Mouse (Mus musculus) neural tube, embryonic 11.5 days (tissue): ENCODE results near the gene Nhp2. TPM values are rescaled to one million over a fixed set of nuclear protein-coding genes. Genes with fewer than 3 reads are reported as not detected.

Source experiments
- ATAC-seq: fragments of 200-750 bp; cut with Nextera tagmentation; 2 replicates; pipeline ENCODE4 v1.8.0; 2017; ENCODE audit warnings: moderate number of reproducible peaks, mild to moderate bottlenecking, moderate TSS enrichment, moderate library complexity; ENCODE audit not compliant: insufficient read depth, low FRiP score, low TSS enrichment
- DNase-seq: peaks from one replicate; pipeline ENCODE4 v3.0.0-alpha.2; 2015; ENCODE audit warnings: low spot score
- H3K27ac ChIP-seq: fragments of 300-500 bp; sonication (generic); 2 replicates; pipeline ENCODE4 v1.5.1; 2014; ENCODE audit warnings: low read depth, mild to moderate bottlenecking, low read length
- H3K27me3 ChIP-seq: fragments of 300-500 bp; sonication (generic); 2 replicates; pipeline ENCODE4 v1.6.1; 2014; ENCODE audit warnings: mild to moderate bottlenecking, low read length, mixed read lengths; ENCODE audit not compliant: control insufficient read depth, insufficient read depth
- H3K36me3 ChIP-seq: fragments of 300-500 bp; sonication (generic); 2 replicates; pipeline ENCODE4 v1.6.1; 2014; ENCODE audit warnings: mild to moderate bottlenecking, low read length, moderate library complexity, mixed read lengths; ENCODE audit not compliant: control insufficient read depth, insufficient read depth
- H3K4me1 ChIP-seq: fragments of 300-500 bp; sonication (generic); 2 replicates; pipeline ENCODE4 v1.6.1; 2014; ENCODE audit warnings: low read length, mixed read lengths; ENCODE audit not compliant: control insufficient read depth, insufficient read depth
- H3K4me2 ChIP-seq: fragments of 300-500 bp; sonication (generic); 2 replicates; pipeline ENCODE4 v1.6.1; 2014; ENCODE audit warnings: low read depth, mild to moderate bottlenecking, moderate library complexity
- H3K4me3 ChIP-seq: fragments of 300-500 bp; sonication (generic); 2 replicates; pipeline ENCODE4 v1.5.1; 2014; ENCODE audit warnings: low read depth, low read length
- H3K9ac ChIP-seq: fragments of 300-500 bp; sonication (generic); 2 replicates; pipeline ENCODE4 v1.6.1; 2014; ENCODE audit warnings: mild to moderate bottlenecking, low read length
- H3K9me3 ChIP-seq: fragments of 300-500 bp; sonication (generic); 2 replicates; pipeline ENCODE4 v1.6.1; 2016; ENCODE audit warnings: low read length; ENCODE audit not compliant: control insufficient read depth
- WGBS: fragments of 180-500 bp; shearing (Covaris S2); extraction: QIAGEN DNeasy Blood & Tissue Kit; methylation state at CpG from one replicate; pipeline ENCODE4 v1.1.7; 2014; 5-methylcytosine and 5-hydroxymethylcytosine counted together
- polyA plus RNA-seq: library from polyadenylated mRNA; unstranded; fragments of >200 nt; fragmentation: Nextera tagmentation; extraction: Ambion mirVana; gene quantifications from 2 replicates; pipeline ENCODE4 v1.2.1, GENCODE M21; 2014

The Nhp2 gene
- polyA plus RNA-seq, 1 experiment from 2014 or later = 155 TPM

- Histone ChIP-seq H3K4me2 (no peak overlapping the region), H3K4me3 (no peak overlapping the region), H3K9me3 (no peaks in the 10 kb centered on the region), H3K27me3 (no peaks in the 10 kb centered on the region), H3K4me1 (peaks cover 8% of the 10 kb centered on the region), H3K9ac (no peak overlapping the region), H3K36me3 (peaks cover 31% of the 10 kb centered on the region), H3K27ac (no peak overlapping the region)
- WGBS = 94% methylated on average over 13 of the region's 13 CpGs
- no peak for ATAC-seq
- no peak for DNase-seq
Measured at GRCm38 (mm10) chr11:51586411-51586810, 33.1 kb upstream of the Nhp2 start.

DNA sequence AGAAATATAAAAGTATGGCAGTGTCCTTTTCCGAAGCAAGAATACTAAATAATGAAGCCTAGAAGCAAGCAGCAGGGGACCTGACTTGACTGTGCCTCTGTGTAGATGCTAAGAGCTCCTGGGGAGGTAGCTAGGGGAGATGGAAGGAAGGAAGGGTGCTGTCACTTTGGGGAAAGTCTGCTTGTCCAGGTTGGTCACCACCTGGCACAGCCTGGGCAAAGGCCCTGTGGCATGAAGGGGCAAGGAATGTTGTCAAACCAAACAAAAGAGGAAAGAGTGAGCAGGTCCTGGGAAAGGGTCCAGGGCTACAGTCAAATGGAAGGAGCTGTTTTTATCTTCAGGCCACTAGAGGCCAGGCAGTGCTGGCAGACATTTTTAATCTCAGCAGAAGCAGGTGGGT lies 32.5 kb upstream of the Nhp2 start:
- no peak overlapping the region for H3K9ac ChIP-seq
- DNase-seq (no peak), ATAC-seq (no peak)
- no peaks in the 10 kb centered on the region for H3K27me3 ChIP-seq
- H3K4me1 ChIP-seq = peaks cover 8% of the 10 kb centered on the region
- H3K9me3 ChIP-seq = no peaks in the 10 kb centered on the region
- H3K4me2 ChIP-seq = no peak overlapping the region
- no peak overlapping the region for H3K4me3 ChIP-seq
- WGBS = 98% methylated on average over 1 of the region's 1 CpGs
- no peak overlapping the region for H3K27ac ChIP-seq
- H3K36me3 ChIP-seq = peaks cover 35% of the 10 kb centered on the region

DNA sequence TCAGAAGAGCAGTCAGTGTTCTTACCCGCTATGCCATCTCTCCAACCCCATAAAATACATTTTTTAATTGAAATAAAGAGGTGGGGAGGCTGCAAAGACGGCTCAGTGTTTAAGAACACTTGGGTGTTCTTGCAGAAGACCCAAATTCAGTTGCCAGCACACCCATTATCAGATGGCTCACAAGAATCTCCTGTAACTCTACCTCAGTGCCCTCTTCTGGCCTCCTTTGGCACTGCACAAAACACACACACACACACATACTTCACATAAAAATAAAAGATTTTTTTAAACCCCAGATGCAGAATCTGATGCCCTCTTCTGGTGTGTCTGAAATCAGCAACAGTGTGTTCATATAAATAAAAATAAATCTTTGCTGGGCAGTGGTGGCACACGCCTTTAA lies 30.7 kb upstream of the Nhp2 start:
- Histone ChIP-seq H3K9me3 (no peaks in the 10 kb centered on the region), H3K4me2 (no peak overlapping the region), H3K4me1 (peaks cover 7% of the 10 kb centered on the region), H3K9ac (no peak overlapping the region), H3K27me3 (no peaks in the 10 kb centered on the region), H3K27ac (no peak overlapping the region), H3K36me3 (peaks cover 45% of the 10 kb centered on the region), H3K4me3 (no peak overlapping the region)
- DNase-seq = no peak
- WGBS = 96% methylated on average over 3 of the region's 3 CpGs
- no peak for ATAC-seq

- Histone ChIP-seq H3K27me3 (no peaks in the 10 kb centered on the region), H3K9ac (no peak overlapping the region), H3K9me3 (no peaks in the 10 kb centered on the region), H3K4me1 (peaks cover 2% of the 10 kb centered on the region; the same call in 1 of the 2 replicates), H3K4me2 (no peak overlapping the region), H3K4me3 (no peak overlapping the region), H3K27ac (no peak overlapping the region), H3K36me3 (peaks cover 48% of the 10 kb centered on the region)
- DNase-seq (no peak), ATAC-seq (no peak)
Measured at GRCm38 (mm10) chr11:51590002-51590401, 29.5 kb upstream of the Nhp2 start.

DNA sequence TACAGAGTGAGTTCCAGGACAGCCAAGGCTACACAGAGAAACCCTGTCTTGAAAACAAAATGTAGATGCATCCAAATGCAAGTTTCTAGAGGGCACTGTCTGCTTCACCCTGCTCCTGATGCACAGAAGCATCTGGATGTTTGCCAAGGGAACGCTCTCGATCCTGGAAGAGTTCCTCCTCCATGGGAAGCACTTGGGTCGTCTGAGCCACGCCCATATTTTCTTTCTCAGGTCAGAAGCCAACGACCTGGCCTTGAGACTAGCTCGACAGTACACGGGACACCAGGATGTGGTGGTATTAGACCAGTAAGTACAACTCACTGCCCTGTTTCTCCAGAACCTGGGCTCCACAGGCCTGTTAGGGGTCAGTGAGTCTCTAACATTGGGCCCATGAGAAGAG lies 28.4 kb upstream of the Nhp2 start:
- 86% methylated on average over 7 of the region's 7 CpGs for WGBS
- peaks cover 53% of the 10 kb centered on the region for H3K36me3 ChIP-seq

DNA sequence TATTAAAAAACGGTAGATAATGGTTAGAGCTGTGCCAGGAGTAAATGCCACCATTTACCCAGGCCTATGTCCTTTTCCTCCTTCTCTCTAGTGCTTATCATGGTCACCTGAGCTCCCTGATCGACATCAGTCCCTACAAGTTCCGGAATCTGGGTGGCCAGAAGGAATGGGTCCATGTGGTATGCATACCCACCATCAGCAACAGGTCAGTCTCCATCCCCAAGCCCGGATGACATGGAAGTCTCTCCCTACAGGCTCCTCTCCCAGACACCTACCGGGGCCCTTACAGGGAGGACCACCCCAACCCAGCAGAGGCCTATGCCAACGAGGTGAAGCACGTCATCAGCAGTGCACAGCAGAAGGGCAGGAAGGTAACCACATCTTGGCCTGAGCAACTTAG lies 27.6 kb upstream of the Nhp2 start:
- Histone ChIP-seq H3K9ac (no peak overlapping the region), H3K36me3 (peaks cover 52% of the 10 kb centered on the region), H3K27ac (no peak overlapping the region), H3K4me1 (no peaks in the 10 kb centered on the region), H3K9me3 (no peaks in the 10 kb centered on the region), H3K4me3 (no peak overlapping the region), H3K4me2 (no peak overlapping the region), H3K27me3 (no peaks in the 10 kb centered on the region)
- DNase-seq (no peak), ATAC-seq (no peak)
- WGBS = 91% methylated on average over 7 of the region's 7 CpGs

More for the DNA sequence above, 28.4 kb upstream of the Nhp2 start:
- H3K27ac ChIP-seq = no peak overlapping the region
- no peak overlapping the region for H3K9ac ChIP-seq
- ATAC-seq (no peak), DNase-seq (no peak)
- no peaks in the 10 kb centered on the region for H3K4me1 ChIP-seq
- no peaks in the 10 kb centered on the region for H3K9me3 ChIP-seq
- H3K27me3 ChIP-seq = no peaks in the 10 kb centered on the region
- H3K4me3 ChIP-seq = no peak overlapping the region
- no peak overlapping the region for H3K4me2 ChIP-seq

DNA sequence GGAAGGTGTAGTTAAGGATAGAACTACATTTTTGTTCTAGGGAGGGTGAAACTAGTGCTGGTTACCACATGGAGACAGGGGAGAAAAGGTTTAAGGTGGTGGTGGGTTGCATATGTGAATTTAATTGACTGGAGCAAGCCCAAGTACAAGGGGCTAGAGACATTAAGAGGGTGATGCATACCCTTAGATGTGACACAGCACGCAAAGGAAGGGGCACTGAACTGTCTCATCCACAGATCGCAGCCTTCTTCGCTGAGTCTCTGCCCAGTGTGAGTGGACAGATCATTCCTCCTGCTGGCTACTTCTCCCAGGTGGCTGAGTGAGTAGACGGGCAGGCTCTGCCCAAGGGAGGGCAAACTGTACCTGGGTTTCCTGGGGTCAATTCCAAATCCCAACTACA lies 26.2 kb upstream of the Nhp2 start:
- 91% methylated on average over 4 of the region's 4 CpGs for WGBS

DNA sequence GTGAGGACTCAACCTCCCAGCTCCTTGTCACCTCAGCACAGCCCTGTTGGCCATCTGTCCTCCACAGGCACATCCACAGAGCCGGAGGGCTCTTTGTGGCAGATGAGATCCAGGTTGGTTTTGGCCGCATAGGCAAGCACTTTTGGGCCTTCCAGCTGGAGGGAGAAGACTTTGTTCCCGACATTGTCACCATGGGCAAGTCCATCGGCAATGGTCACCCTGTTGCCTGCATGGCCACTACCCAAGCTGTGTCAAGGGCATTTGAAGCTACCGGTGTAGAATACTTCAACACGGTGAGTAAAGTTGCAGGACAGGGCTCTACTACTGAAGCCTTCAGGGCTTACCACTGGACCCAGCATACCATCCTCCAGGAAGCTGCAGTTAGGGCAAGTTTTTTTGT lies 25.7 kb upstream of the Nhp2 start:
- DNase-seq = no peak
- Histone ChIP-seq H3K4me2 (no peak overlapping the region), H3K36me3 (peaks cover 63% of the 10 kb centered on the region), H3K4me1 (no peaks in the 10 kb centered on the region), H3K9ac (no peak overlapping the region), H3K4me3 (no peak overlapping the region), H3K27ac (no peak overlapping the region), H3K9me3 (no peaks in the 10 kb centered on the region), H3K27me3 (no peaks in the 10 kb centered on the region)
- ATAC-seq = no peak
- 90% methylated on average over 6 of the region's 6 CpGs for WGBS

More for the DNA sequence above, 26.2 kb upstream of the Nhp2 start:
- no peaks in the 10 kb centered on the region for H3K4me1 ChIP-seq
- H3K27me3 ChIP-seq = no peaks in the 10 kb centered on the region
- H3K27ac ChIP-seq = no peak overlapping the region
- no peak overlapping the region for H3K4me2 ChIP-seq
- no peak overlapping the region for H3K9ac ChIP-seq
- H3K36me3 ChIP-seq = peaks cover 59% of the 10 kb centered on the region
- H3K9me3 ChIP-seq = no peaks in the 10 kb centered on the region
- DNase-seq = no peak
- no peak overlapping the region for H3K4me3 ChIP-seq
- no peak for ATAC-seq

- no peak for DNase-seq
- Histone ChIP-seq H3K4me2 (no peak overlapping the region), H3K27ac (no peak overlapping the region), H3K4me3 (no peak overlapping the region), H3K9me3 (no peaks in the 10 kb centered on the region), H3K9ac (no peak overlapping the region), H3K36me3 (peaks cover 60% of the 10 kb centered on the region), H3K4me1 (no peaks in the 10 kb centered on the region), H3K27me3 (no peaks in the 10 kb centered on the region)
- 81% methylated on average over 3 of the region's 3 CpGs for WGBS
- no peak for ATAC-seq
Measured at GRCm38 (mm10) chr11:51594715-51595350, 24.7 kb upstream of the Nhp2 start.
